Comparison of ENCODE assay signal across 8 mouse cellular contexts in genomic region chr16:38701492-38702185, GRCm38 (mm10). TPM values are rescaled to one million over a fixed set of nuclear protein-coding genes. Genes with fewer than 3 reads are reported as not detected.
DNase-seq lines count a peak whose midpoint lies in the region; ATAC-seq and TF ChIP-seq lines count a peak whose summit lies in the region.

No protein-coding gene starts in this region.

- H3K27ac ChIP-seq in liver, embryonic 11.5 days (ENCODE audit: low read depth, low read length) = no peak overlapping the region
- H3K27ac ChIP-seq in liver, embryonic 12.5 days = no peak overlapping the region
- peak overlapping the region; percentile 87 for H3K27ac ChIP-seq in hindbrain, embryonic 10.5 days
- H3K27ac ChIP-seq in midbrain, embryonic 12.5 days (replicated peaks) = peak overlapping the region; percentile 66
- no peak overlapping the region for H3K27ac ChIP-seq in layer of hippocampus, adult 2 months

- no peaks in the 10 kb centered on the region for H3K9me3 ChIP-seq in liver, embryonic 11.5 days (ENCODE audit: control insufficient read depth, low read length)
- H3K9me3 ChIP-seq in liver, embryonic 12.5 days (replicated peaks) = no peaks in the 10 kb centered on the region
- H3K9me3 ChIP-seq in hindbrain, embryonic 10.5 days = no peaks in the 10 kb centered on the region
- no peaks in the 10 kb centered on the region for H3K9me3 ChIP-seq in midbrain, embryonic 12.5 days

- no peak for ATAC-seq in liver, embryonic 11.5 days (replicated peaks; ENCODE audit: low FRiP score)
- no peak for ATAC-seq in liver, embryonic 12.5 days
- ATAC-seq in midbrain, embryonic 12.5 days (ENCODE audit: low FRiP score, low read depth) = peak; percentile 86

- 28% methylated on average over 9 of the region's 9 CpGs for WGBS in liver, embryonic 11.5 days
- WGBS in liver, embryonic 12.5 days (ENCODE audit: insufficient replicate concordance) = 20% methylated on average over 9 of the region's 9 CpGs
- WGBS in hindbrain, embryonic 10.5 days = 44% methylated on average over 9 of the region's 9 CpGs
- 22% methylated on average over 9 of the region's 9 CpGs for WGBS in midbrain, embryonic 12.5 days

- TF ChIP-seq CTCF in layer of hippocampus, adult 2 months (conservative IDR thresholded peaks at IDR 0.05) = no peak

- H3K4me1 ChIP-seq in liver, embryonic 11.5 days (replicated peaks; ENCODE audit: control insufficient read depth, insufficient read depth, low read length) = no peaks in the 10 kb centered on the region; the same call in 1 of the 2 replicates
- H3K4me1 ChIP-seq in liver, embryonic 12.5 days = no peaks in the 10 kb centered on the region
- H3K4me1 ChIP-seq in hindbrain, embryonic 10.5 days (replicated peaks) = peaks cover 21% of the 10 kb centered on the region
- peaks cover 13% of the 10 kb centered on the region for H3K4me1 ChIP-seq in midbrain, embryonic 12.5 days

- no peaks in the 10 kb centered on the region for H3K36me3 ChIP-seq in liver, embryonic 11.5 days (ENCODE audit: control insufficient read depth, insufficient read depth, low read length)
- H3K36me3 ChIP-seq in liver, embryonic 12.5 days = no peaks in the 10 kb centered on the region
- no peaks in the 10 kb centered on the region for H3K36me3 ChIP-seq in hindbrain, embryonic 10.5 days
- no peaks in the 10 kb centered on the region for H3K36me3 ChIP-seq in midbrain, embryonic 12.5 days

- no peak for DNase-seq in liver, embryonic 11.5 days (ENCODE audit: low spot score)
- DNase-seq in embryo, embryonic 9.5 days (ENCODE audit: extremely low spot score) = peak; percentile 24
- DNase-seq in hindbrain, embryonic 10.5 days (ENCODE audit: low spot score) = peak; percentile 55
- DNase-seq in layer of hippocampus, adult 2 months (ENCODE audit: low spot score in 2 of 2) = no peak
- DNase-seq in gastrocnemius, postnatal 10 days = no peak
- DNase-seq in spleen, adult 18-20 months = no peak

- H3K9ac ChIP-seq in liver, embryonic 11.5 days (ENCODE audit: low read depth, low read length) = no peak overlapping the region
- no peak overlapping the region for H3K9ac ChIP-seq in liver, embryonic 12.5 days
- peak overlapping the region; percentile 34; the same call in 1 of the 2 replicates for H3K9ac ChIP-seq in midbrain, embryonic 12.5 days (replicated peaks)

- H3K4me3 ChIP-seq in liver, embryonic 11.5 days (ENCODE audit: low read depth, low read length) = no peak overlapping the region
- no peak overlapping the region for H3K4me3 ChIP-seq in liver, embryonic 12.5 days
- peak overlapping the region; percentile 26 for H3K4me3 ChIP-seq in hindbrain, embryonic 10.5 days
- 0 out of 2 replicates have a peak overlapping the region, but pooled peaks have one; percentile 3 for H3K4me3 ChIP-seq in midbrain, embryonic 12.5 days
- H3K4me3 ChIP-seq in layer of hippocampus, adult 2 months = no peak overlapping the region

- peak overlapping the region; percentile 23 for H3K4me2 ChIP-seq in liver, embryonic 11.5 days
- no peak overlapping the region for H3K4me2 ChIP-seq in liver, embryonic 12.5 days
- H3K4me2 ChIP-seq in midbrain, embryonic 12.5 days (replicated peaks) = peak overlapping the region; percentile 29

- H3K27me3 ChIP-seq in liver, embryonic 11.5 days (replicated peaks; ENCODE audit: control insufficient read depth, insufficient read depth, low read length) = peaks cover 3% of the 10 kb centered on the region; the same call in 1 of the 2 replicates
- peaks cover 29% of the 10 kb centered on the region for H3K27me3 ChIP-seq in liver, embryonic 12.5 days (replicated peaks)
- no peaks in the 10 kb centered on the region for H3K27me3 ChIP-seq in hindbrain, embryonic 10.5 days (ENCODE audit: insufficient read depth, poor library complexity, severe bottlenecking)
- H3K27me3 ChIP-seq in midbrain, embryonic 12.5 days = no peaks in the 10 kb centered on the region

RNA-seq across cellular contexts. Expression of gene Arhgap31, which starts 11.4 kb away (rescaled TPM):
- polyA plus RNA-seq in liver, embryonic 11.5 days (2014; fragmentation: Nextera tagmentation; extraction: Ambion mirVana) = 7.0 and 7.4 TPM in 2 replicates
- 3.5 and 4.0 TPM in 2 replicates for polyA plus RNA-seq in liver, embryonic 12.5 days (2016; fragmentation: Nextera tagmentation; extraction: Ambion mirVana)
- polyA plus RNA-seq in hindbrain, embryonic 10.5 days (2016; fragmentation: Nextera tagmentation; extraction: Ambion mirVana) = 8.8 and 9.0 TPM in 2 replicates
- polyA plus RNA-seq in midbrain, embryonic 12.5 days (2016; fragmentation: Nextera tagmentation; extraction: Ambion mirVana) = 10.5 and 11.8 TPM in 2 replicates
- total RNA-seq in layer of hippocampus, adult 2 months (2021) = 10 to 100 TPM; 17.9 to 18.5 TPM
- 10 to 100 TPM; 22.1 to 28.5 TPM for total RNA-seq in gastrocnemius, postnatal 10 days (2021)

RNA-seq across cellular contexts. Expression of gene B4galt4, which starts 40.4 kb away (rescaled TPM):
- polyA plus RNA-seq in liver, embryonic 11.5 days (2014; fragmentation: Nextera tagmentation; extraction: Ambion mirVana) = 9.6 and 10.2 TPM in 2 replicates
- polyA plus RNA-seq in liver, embryonic 12.5 days (2016; fragmentation: Nextera tagmentation; extraction: Ambion mirVana) = 4.7 and 5.7 TPM in 2 replicates
- 25.5 and 25.6 TPM in 2 replicates for polyA plus RNA-seq in hindbrain, embryonic 10.5 days (2016; fragmentation: Nextera tagmentation; extraction: Ambion mirVana)
- 24.6 and 24.7 TPM in 2 replicates for polyA plus RNA-seq in midbrain, embryonic 12.5 days (2016; fragmentation: Nextera tagmentation; extraction: Ambion mirVana)
- total RNA-seq in layer of hippocampus, adult 2 months (2021) = 10 to 100 TPM; 34.3 to 39.7 TPM
- total RNA-seq in gastrocnemius, postnatal 10 days (2021) = 1 to 10 TPM; 5.5 to 5.7 TPM

Comparison
In these comparisons a context has a peak if more than half of its experiments do, and no peak if none do; other contexts are left out.
1. DNase-seq: peak in embryo, embryonic 9.5 days (single experiment) and hindbrain, embryonic 10.5 days (single experiment); none in liver, embryonic 11.5 days (single experiment), layer of hippocampus, adult 2 months (0 of 2), gastrocnemius, postnatal 10 days (single experiment) and spleen, adult 18-20 months (0 of 2).
2. H3K27ac ChIP-seq: peak in hindbrain, embryonic 10.5 days (single experiment) and midbrain, embryonic 12.5 days (single experiment); none in liver, embryonic 11.5 days (single experiment), liver, embryonic 12.5 days (single experiment) and layer of hippocampus, adult 2 months (single experiment).
3. H3K4me3 ChIP-seq: peak in hindbrain, embryonic 10.5 days (single experiment) and midbrain, embryonic 12.5 days (single experiment); none in liver, embryonic 11.5 days (single experiment), liver, embryonic 12.5 days (single experiment) and layer of hippocampus, adult 2 months (single experiment).